Mouse (Mus musculus) ovary, postnatal 14 days (tissue): ENCODE data around the gene Arsa.

ENCODE experiments used
- DNase-seq: peaks from one replicate; pipeline ENCODE4 v3.0.0; 2022; ENCODE audit warnings: low spot score

Arsa gene

GRCm38 (mm10) chr15:89494970-89495369 is 17.7 kb upstream of the Arsa start:
- DNase-seq: no peak

- DNase-seq: no peak
These were observed 11.4 kb upstream of the Arsa start for GRCm38 (mm10) chr15:89488611-89489117.

GRCm38 (mm10) chr15:89488182-89488581 is 11.0 kb upstream of the Arsa start:
- DNase-seq: no peak

- DNase-seq: peak; percentile 38
These were observed 3.4 kb upstream of the Arsa start for GRCm38 (mm10) chr15:89480584-89480983.

- no peak for DNase-seq
These were observed 1.4 kb upstream of the Arsa start for GRCm38 (mm10) chr15:89478622-89479021.

DNA sequence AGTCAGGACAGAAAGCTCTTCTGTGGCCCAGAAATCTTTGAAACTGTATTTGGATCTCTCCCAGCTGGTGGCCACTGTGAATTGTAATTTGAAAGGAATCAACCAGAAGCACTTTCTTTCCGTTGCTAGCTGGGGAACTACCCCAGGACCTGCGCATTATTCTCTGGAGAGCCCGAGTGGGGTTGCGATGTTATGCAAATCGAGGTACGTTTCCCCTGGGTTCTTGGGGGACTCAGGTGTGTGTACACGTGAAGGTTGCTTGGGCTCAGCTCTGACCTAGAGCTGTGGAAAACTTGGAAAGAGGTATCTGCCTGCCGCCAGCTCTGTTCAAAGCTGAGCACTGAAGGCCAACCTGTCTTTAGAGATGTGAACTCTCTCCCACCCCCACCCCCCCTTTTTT is 581 bp upstream of the Arsa start:
- no peak for DNase-seq

- no peak for DNase-seq
These were observed 780 bp downstream of the Arsa start for GRCm38 (mm10) chr15:89476475-89476815.

GRCm38 (mm10) chr15:89475611-89476474 is 1.4 kb downstream of the Arsa start:
- peak; percentile 85 for DNase-seq

GRCm38 (mm10) chr15:89475293-89475600 is 2.0 kb downstream of the Arsa start:
- no peak for DNase-seq

DNA sequence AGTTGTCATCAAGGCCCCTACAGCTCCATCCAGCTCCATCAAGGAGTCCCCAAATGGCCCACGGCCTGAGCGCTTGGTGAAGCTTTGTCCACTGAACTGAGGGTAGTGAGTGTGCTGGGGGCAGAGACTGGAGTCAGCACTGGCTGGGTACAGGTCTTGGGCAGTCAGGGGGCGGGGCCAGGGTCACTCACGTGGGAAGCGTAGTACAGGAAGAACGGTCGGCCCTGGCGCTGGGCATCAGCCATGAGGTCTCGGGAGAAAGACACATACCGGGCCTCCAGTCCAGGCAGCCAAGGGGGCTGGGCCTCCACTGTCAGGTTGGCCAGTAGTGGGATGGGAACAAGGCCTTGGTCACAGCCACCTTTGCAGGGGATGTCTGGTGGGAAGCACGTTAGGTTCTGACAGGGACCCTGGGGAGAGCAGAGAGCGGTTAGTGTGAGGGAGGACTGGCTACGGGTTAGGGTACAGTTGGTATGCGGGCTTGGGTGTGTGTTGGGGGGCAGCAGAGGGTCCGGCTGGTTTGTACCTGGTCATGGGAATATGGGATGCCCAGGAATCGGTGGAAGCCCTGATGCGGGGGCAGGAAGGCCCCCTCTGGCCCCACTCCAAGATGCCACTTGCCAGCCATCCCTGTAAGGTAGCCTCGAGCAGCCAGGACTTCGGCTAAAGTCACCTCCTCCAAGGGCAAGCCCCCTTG is 2.5 kb downstream of the Arsa start:
- DNase-seq: no peak

- no peak for DNase-seq
These were observed 3.3 kb downstream of the Arsa start for GRCm38 (mm10) chr15:89473921-89474320.

- DNase-seq: no peak
These were observed 3.9 kb downstream of the Arsa start for GRCm38 (mm10) chr15:89473370-89473769.

- no peak for DNase-seq
These were observed 5.7 kb downstream of the Arsa start for GRCm38 (mm10) chr15:89471476-89471875.

GRCm38 (mm10) chr15:89468577-89468976 is 8.6 kb downstream of the Arsa start:
- DNase-seq: no peak

DNA sequence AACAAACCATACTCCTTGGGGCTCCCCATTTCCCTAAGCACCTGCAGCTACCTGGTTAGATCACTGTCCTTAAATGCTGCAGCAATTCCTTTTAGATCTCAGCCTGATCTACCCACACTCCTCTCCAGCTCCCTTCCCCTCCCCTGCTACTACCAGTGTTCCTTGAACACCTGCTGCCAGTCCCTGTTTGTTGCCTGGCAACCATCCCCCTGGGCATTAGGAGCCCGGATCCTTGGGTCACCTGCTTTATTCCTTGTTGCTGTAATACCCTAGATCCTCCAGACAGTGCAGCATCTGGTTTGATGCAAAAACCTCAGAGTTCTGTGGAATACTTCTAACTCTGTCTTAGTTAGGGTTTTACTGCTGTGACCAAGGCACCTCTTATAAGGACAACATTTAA is 12.2 kb downstream of the Arsa start:
- no peak for DNase-seq

GRCm38 (mm10) chr15:89463334-89464235 is 13.6 kb downstream of the Arsa start:
- DNase-seq: no peak

DNA sequence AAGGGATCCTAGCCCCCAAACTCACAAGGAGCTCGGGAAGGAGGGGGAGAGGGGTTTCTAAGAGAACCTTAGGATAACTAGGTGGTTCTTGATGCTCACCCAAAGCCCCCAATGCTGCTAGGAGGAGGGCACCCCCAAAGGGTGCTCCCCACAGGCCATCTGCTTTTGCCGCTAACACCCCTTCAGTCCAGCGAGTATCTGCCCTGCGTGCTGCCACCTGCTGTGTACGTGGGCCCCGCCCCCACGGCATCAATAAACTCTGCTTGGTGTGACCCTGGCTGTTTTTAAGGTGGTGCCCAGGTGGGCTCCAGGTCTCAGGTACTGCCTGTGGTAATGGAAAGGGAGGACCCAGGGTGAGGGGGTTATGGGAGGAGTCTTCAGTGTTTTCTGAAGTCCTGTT is 15.0 kb downstream of the Arsa start:
- no peak for DNase-seq

- DNase-seq: no peak
These were observed 15.9 kb downstream of the Arsa start for GRCm38 (mm10) chr15:89461321-89461720.

GRCm38 (mm10) chr15:89460298-89460697 is 16.9 kb downstream of the Arsa start:
- no peak for DNase-seq

DNA sequence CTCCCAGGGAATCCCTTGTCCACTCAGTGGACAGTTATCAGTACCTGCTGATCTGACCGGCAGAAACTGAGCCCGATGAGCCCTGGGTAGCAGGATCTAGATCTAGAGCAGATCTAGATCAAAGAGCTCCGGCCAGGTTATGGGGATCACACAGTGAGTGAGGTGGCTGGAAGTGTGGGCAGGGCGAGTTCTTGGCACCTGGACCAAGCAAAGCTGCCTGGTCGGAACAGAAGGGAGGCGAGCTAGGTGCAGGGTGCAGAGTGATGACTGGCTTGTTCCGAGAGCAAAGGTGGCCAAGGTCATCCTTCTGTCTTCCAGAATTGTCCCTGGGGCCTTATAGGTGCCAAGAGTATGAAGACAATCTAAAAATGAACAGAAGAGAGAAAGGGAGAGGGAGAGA is 17.4 kb downstream of the Arsa start:
- no peak for DNase-seq

- DNase-seq: no peak
These were observed 18.3 kb downstream of the Arsa start for GRCm38 (mm10) chr15:89458942-89459341.

GRCm38 (mm10) chr15:89455642-89456041 is 21.6 kb downstream of the Arsa start:
- DNase-seq: no peak

DNA sequence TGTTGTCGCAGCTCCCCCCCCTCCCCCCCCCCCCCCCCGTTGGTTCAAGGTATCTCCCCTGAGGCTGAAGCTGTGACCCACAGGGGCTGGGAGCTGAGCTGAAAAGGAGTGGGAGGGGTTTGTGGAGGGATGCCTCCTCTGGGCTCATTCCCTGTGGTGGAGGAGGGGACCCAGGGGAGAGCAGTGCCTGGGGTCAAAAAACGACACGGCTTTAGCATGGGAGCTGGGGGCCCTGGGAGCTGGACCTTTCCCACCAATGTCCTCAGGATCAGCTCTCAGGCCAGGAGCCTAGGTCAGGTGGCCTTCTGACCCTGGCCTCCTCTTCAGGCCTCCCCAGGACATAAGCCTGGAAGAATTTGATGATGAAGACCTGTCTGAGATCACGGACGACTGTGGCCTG is 22.4 kb downstream of the Arsa start:
- no peak for DNase-seq
